Comparison of ENCODE assay signal across 8 mouse cellular contexts in the genomic region with DNA sequence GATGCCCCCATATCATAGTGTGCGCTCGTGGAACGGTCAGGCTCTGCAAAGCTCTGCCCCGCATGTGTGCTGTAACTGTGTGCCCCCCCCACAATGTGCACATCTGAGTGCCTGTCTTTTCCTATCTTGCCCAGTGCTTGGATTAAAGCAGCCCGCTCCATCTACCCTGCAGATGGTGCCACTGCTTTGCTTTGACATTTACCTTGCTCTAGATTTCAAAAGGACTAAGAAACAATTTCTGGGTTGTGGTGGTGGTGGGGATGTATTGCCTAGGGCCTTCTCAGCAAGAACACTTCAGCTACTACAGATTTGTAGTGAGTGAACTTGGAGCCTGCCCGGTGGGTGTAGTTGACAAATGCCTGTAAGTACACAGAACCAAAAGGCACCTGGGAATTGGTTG.
DNase-seq lines count a peak whose midpoint lies in the region; ATAC-seq and TF ChIP-seq lines count a peak whose summit lies in the region.
"Had no signal": no experiment of that assay in that cellular context is flagged by ENCODE, and none has a peak within 500 bp of the region (broad histone marks: within the 10 kb centered on the region; RNA-seq: fewer than 3 reads in every experiment).

No protein-coding gene starts in this region.

- H3K9me3 ChIP-seq in intestine, postnatal 0 days (ENCODE audit: control insufficient read depth), result no peaks in the 10 kb centered on the region
- H3K9me3 ChIP-seq in intestine, embryonic 15.5 days, result no peaks in the 10 kb centered on the region
- H3K9me3 ChIP-seq: heart, embryonic 15.5 days had no signal

- H3K36me3 ChIP-seq in intestine, postnatal 0 days (ENCODE audit: control insufficient read depth, insufficient read depth), result peaks cover 16% of the 10 kb centered on the region
- 0 out of 2 replicates have a peak, but pooled peaks cover 7% of the 10 kb centered on the region for H3K36me3 ChIP-seq in intestine, embryonic 15.5 days

- H3K9ac ChIP-seq in intestine, postnatal 0 days (ENCODE audit: low read depth, low read length), result no peak overlapping the region
- no peak overlapping the region for H3K9ac ChIP-seq in intestine, embryonic 15.5 days
- H3K9ac ChIP-seq: heart, embryonic 15.5 days had no signal

- no peaks in the 10 kb centered on the region for H3K27me3 ChIP-seq in intestine, postnatal 0 days (replicated peaks; ENCODE audit: control insufficient read depth, insufficient read depth, low read length)
- H3K27me3 ChIP-seq in intestine, embryonic 15.5 days (replicated peaks), result no peaks in the 10 kb centered on the region
- H3K27me3 ChIP-seq: heart, embryonic 15.5 days had no signal

- 88% methylated on average over 6 of the region's 6 CpGs for WGBS in intestine, postnatal 0 days
- 82% methylated on average over 6 of the region's 6 CpGs for WGBS in intestine, embryonic 15.5 days

- no peak overlapping the region for H3K4me2 ChIP-seq in intestine, postnatal 0 days (replicated peaks; ENCODE audit: low read depth)
- no peak overlapping the region for H3K4me2 ChIP-seq in intestine, embryonic 15.5 days (replicated peaks)
- H3K4me2 ChIP-seq: heart, embryonic 15.5 days had no signal

- TF ChIP-seq CTCF in intestine, postnatal 0 days (IDR thresholded peaks at IDR 0.05; ENCODE audit: low read depth), result 0 out of 2 replicates have a peak, but pooled peaks have one; percentile 17

- no peak overlapping the region for H3K27ac ChIP-seq in intestine, postnatal 0 days (ENCODE audit: low read depth, low read length)
- H3K27ac ChIP-seq in intestine, embryonic 15.5 days, result no peak overlapping the region
- H3K27ac ChIP-seq: heart, embryonic 15.5 days had no signal

- no peak for ATAC-seq in intestine, postnatal 0 days
- no peak for ATAC-seq in intestine, embryonic 15.5 days
- no peak for ATAC-seq in erythroid progenitor cell, adult 5-6 weeks (replicated peaks; ENCODE audit: low FRiP score, poor library complexity, severe bottlenecking)

- peaks cover 18% of the 10 kb centered on the region for H3K4me1 ChIP-seq in intestine, postnatal 0 days (replicated peaks; ENCODE audit: control insufficient read depth, insufficient read depth, low read length)
- H3K4me1 ChIP-seq in intestine, embryonic 15.5 days (replicated peaks), result peaks cover 23% of the 10 kb centered on the region

- DNase-seq in right cerebral cortex, adult 2 months (ENCODE audit: low spot score in 2 of 2), result peak; percentile 32 to 50
- DNase-seq in right cerebral cortex, postnatal 25 days, result no peak
- peak; percentile 69 for DNase-seq in kidney, postnatal 10 days
- DNase-seq in thymus, postnatal 36 days, result peak; percentile 38 to 50

- H3K4me3 ChIP-seq in intestine, postnatal 0 days (ENCODE audit: low read depth, low read length), result no peak overlapping the region
- H3K4me3 ChIP-seq in intestine, embryonic 15.5 days (replicated peaks), result no peak overlapping the region
- H3K4me3 ChIP-seq: heart, embryonic 15.5 days had no signal
